ENCODE assay signal across 40 mouse cellular contexts in genomic region chr7:26356719-26357118, GRCm38 (mm10). TPM values are rescaled to one million over a fixed set of nuclear protein-coding genes. Genes with fewer than 3 reads are reported as not detected.
"Had no signal": no experiment of that assay in that cellular context is flagged by ENCODE, and none has a peak within 500 bp of the region (broad histone marks: within the 10 kb centered on the region; RNA-seq: fewer than 3 reads in every experiment).

No protein-coding gene starts in this region.

RNA-seq across cellular contexts. Expression of gene Nlrp9c, which starts 46.8 kb away (rescaled TPM):
- total RNA-seq: left cerebral cortex, adult 2 months; left cerebral cortex, adult 8-10 months; left cerebral cortex, postnatal 10 days; left cerebral cortex, postnatal 14 days; left cerebral cortex, postnatal 25 days; left cerebral cortex, postnatal 36 days; left cerebral cortex, postnatal 4 days; megakaryocyte progenitor cell, adult 5-6 weeks; megakaryocyte, adult 5-6 weeks; megakaryocyte-erythroid progenitor cell, adult 5-6 weeks; midbrain, postnatal 0 days; monocyte, adult 5-6 weeks had no signal
- polyA plus RNA-seq: limb, embryonic 10.5 days; limb, embryonic 11.5 days; limb, embryonic 12.5 days; limb, embryonic 13.5 days; limb, embryonic 14.5 days; limb, embryonic 15.5 days; liver, embryonic 11.5 days; liver, embryonic 12.5 days; liver, embryonic 13.5 days; liver, embryonic 14.5 days; liver, embryonic 15.5 days; liver, embryonic 16.5 days; liver, postnatal 0 days; lung, adult 2 months; lung, embryonic 14.5 days; lung, embryonic 15.5 days; lung, embryonic 16.5 days; lung, postnatal 0 days; macrophage; midbrain, embryonic 10.5 days; midbrain, embryonic 11.5 days; midbrain, embryonic 12.5 days; midbrain, embryonic 13.5 days; midbrain, embryonic 14.5 days; midbrain, embryonic 15.5 days; midbrain, embryonic 16.5 days; midbrain, postnatal 0 days; myocyte; neural tube, embryonic 11.5 days had no signal

RNA-seq across cellular contexts. Expression of gene Cyp2a4, which starts 49.8 kb away (rescaled TPM):
- total RNA-seq: left cerebral cortex, adult 2 months; left cerebral cortex, adult 8-10 months; left cerebral cortex, postnatal 10 days; left cerebral cortex, postnatal 14 days; left cerebral cortex, postnatal 25 days; left cerebral cortex, postnatal 36 days; left cerebral cortex, postnatal 4 days; megakaryocyte progenitor cell, adult 5-6 weeks; megakaryocyte, adult 5-6 weeks; megakaryocyte-erythroid progenitor cell, adult 5-6 weeks; midbrain, postnatal 0 days; monocyte, adult 5-6 weeks had no signal
- polyA plus RNA-seq: limb, embryonic 10.5 days; limb, embryonic 11.5 days; limb, embryonic 12.5 days; limb, embryonic 13.5 days; limb, embryonic 14.5 days; limb, embryonic 15.5 days; liver, embryonic 11.5 days; liver, embryonic 12.5 days; liver, embryonic 13.5 days; lung, adult 2 months; lung, embryonic 14.5 days; lung, embryonic 15.5 days; lung, embryonic 16.5 days; lung, postnatal 0 days; macrophage; midbrain, embryonic 10.5 days; midbrain, embryonic 11.5 days; midbrain, embryonic 12.5 days; midbrain, embryonic 13.5 days; midbrain, embryonic 14.5 days; midbrain, embryonic 15.5 days; midbrain, embryonic 16.5 days; midbrain, postnatal 0 days; myocyte; neural tube, embryonic 11.5 days had no signal
